Mouse (Mus musculus): ENCODE results near the gene Olfr303. TPM values are rescaled to one million over a fixed set of nuclear protein-coding genes. Genes with fewer than 3 reads are reported as not detected.
"Not testable (repeated sequence)": the region's sequence is repeated elsewhere in the genome, so short reads cannot be mapped to it uniquely, and the experiment has no call there.

Olfr303 gene
- polyA plus RNA-seq (2012; rRNA removed), result not detected in 2 replicates

DNA sequence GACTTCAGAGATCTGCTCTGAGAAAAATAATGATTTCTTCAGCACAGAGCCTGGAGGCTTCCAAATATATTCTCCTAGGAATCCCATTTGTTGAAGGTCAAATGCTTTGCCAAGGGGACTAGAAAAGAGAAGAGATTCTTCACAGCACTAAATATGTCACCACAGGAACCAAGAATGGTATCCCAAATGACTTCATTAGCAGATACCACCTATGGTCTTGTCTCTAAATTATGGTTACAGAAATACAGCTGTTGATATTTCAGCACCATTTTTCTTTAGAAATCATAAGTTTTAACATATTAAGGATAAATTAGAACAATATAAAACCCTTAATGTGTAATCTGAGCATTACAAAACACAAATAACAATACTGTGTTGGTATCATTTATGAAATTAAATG is at the start of gene Olfr303:
Gene Olfr303, minus strand, starts transcription at position 101 of the 400 bp plus-strand sequence.
- no peak for DNase-seq
- no peaks in the 10 kb centered on the region for H3K27me3 ChIP-seq (ENCODE audit: control insufficient read depth, insufficient read depth, low read length)
- H3K4me1 ChIP-seq (ENCODE audit: control insufficient read depth, insufficient read depth, low read length), result no peaks in the 10 kb centered on the region
- TF ChIP-seq CTCF (IDR thresholded peaks at IDR 0.05; ENCODE audit: borderline replicate concordance, insufficient read depth, low read depth, low read length) (no peak), POLR2A (IDR thresholded peaks at IDR 0.05; ENCODE audit: borderline replicate concordance, insufficient read depth, low read length) (no peak)
- no peak within 1 kb of the TSS for H3K27ac ChIP-seq (ENCODE audit: insufficient read depth, low read length)
- no peak within 1 kb of the TSS for H3K4me3 ChIP-seq (replicated peaks; ENCODE audit: insufficient read depth, low read depth, low read length)

GRCm38 (mm10) chr7:86403546-86403945 is 6.0 kb upstream of the Olfr303 start, which contains the start of gene Olfr301:
Gene Olfr301, plus strand, starts transcription at chr7:86403846.
- Histone ChIP-seq H3K27me3 (ENCODE audit: control insufficient read depth, insufficient read depth, low read length) (no peaks in the 10 kb centered on the region), H3K4me3 (replicated peaks; ENCODE audit: insufficient read depth, low read depth, low read length) (no peak within 1 kb of the TSS), H3K27ac (ENCODE audit: insufficient read depth, low read length) (no peak within 1 kb of the TSS), H3K4me1 (ENCODE audit: control insufficient read depth, insufficient read depth, low read length) (no peaks in the 10 kb centered on the region)
- DNase-seq, result no peak
- no peak for TF ChIP-seq POLR2A (IDR thresholded peaks at IDR 0.05; ENCODE audit: borderline replicate concordance, insufficient read depth, low read length)
- WGBS, result 80% methylated on average over 2 of the region's 2 CpGs

- H3K27ac ChIP-seq (ENCODE audit: insufficient read depth, low read length), result no peak within 1 kb of the TSS
- TF ChIP-seq CTCF (IDR thresholded peaks at IDR 0.05; ENCODE audit: borderline replicate concordance, insufficient read depth, low read depth, low read length), result no peak
- no peak for TF ChIP-seq POLR2A (IDR thresholded peaks at IDR 0.05; ENCODE audit: borderline replicate concordance, insufficient read depth, low read length)
- no peak for DNase-seq
- WGBS, result 41% methylated on average over 1 of the region's 1 CpGs
- H3K27me3 ChIP-seq (ENCODE audit: control insufficient read depth, insufficient read depth, low read length), result no peaks in the 10 kb centered on the region
- no peak within 1 kb of the TSS for H3K4me3 ChIP-seq (replicated peaks; ENCODE audit: insufficient read depth, low read depth, low read length)
- no peaks in the 10 kb centered on the region for H3K4me1 ChIP-seq (ENCODE audit: control insufficient read depth, insufficient read depth, low read length)
Measured at GRCm38 (mm10) chr7:86386558-86386957, 11.0 kb downstream of the Olfr303 start, which contains the start of gene Olfr304. Gene Olfr304, minus strand, starts transcription at chr7:86386658.

DNA sequence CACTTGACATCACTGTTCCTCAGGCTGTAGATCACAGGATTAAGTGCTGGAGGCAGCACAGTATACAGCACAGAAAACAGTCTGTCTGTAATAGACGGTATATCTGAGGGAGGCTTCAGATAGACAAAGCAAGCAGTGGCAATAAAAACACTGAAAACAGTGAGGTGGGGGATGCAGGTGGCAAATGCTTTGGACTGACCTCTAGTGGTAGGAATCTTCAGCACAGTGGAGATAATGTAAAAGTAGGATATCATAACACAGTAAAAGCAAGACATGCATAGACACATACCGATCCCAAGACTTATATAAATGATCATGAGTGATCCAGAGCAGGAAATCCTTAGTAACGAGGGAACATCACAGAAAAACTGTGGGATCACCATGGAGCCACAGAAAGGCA is 11.8 kb downstream of the Olfr303 start:
- no peak for DNase-seq
- Histone ChIP-seq H3K27me3 (ENCODE audit: control insufficient read depth, insufficient read depth, low read length) (no peaks in the 10 kb centered on the region), H3K4me1 (ENCODE audit: control insufficient read depth, insufficient read depth, low read length) (no peaks in the 10 kb centered on the region), H3K27ac (ENCODE audit: insufficient read depth, low read length) (no peak overlapping the region), H3K4me3 (replicated peaks; ENCODE audit: insufficient read depth, low read depth, low read length) (no peak overlapping the region)
- WGBS, result 70% methylated on average over 3 of the region's 3 CpGs
- TF ChIP-seq CTCF (IDR thresholded peaks at IDR 0.05; ENCODE audit: borderline replicate concordance, insufficient read depth, low read depth, low read length) (no peak), POLR2A (IDR thresholded peaks at IDR 0.05; ENCODE audit: borderline replicate concordance, insufficient read depth, low read length) (no peak)

GRCm38 (mm10) chr7:86366828-86367227 is 30.8 kb downstream of the Olfr303 start, which contains the start of gene Olfr305:
Gene Olfr305, minus strand, starts transcription at chr7:86366928.
- TF ChIP-seq CTCF (IDR thresholded peaks at IDR 0.05; ENCODE audit: borderline replicate concordance, insufficient read depth, low read depth, low read length) (no peak), POLR2A (IDR thresholded peaks at IDR 0.05; ENCODE audit: borderline replicate concordance, insufficient read depth, low read length) (no peak)
- no peak for DNase-seq
- no peaks in the 10 kb centered on the region for H3K4me1 ChIP-seq (ENCODE audit: control insufficient read depth, insufficient read depth, low read length)
- WGBS, result 82% methylated on average over 1 of the region's 1 CpGs
- no peaks in the 10 kb centered on the region for H3K27me3 ChIP-seq (ENCODE audit: control insufficient read depth, insufficient read depth, low read length)
- no peak within 1 kb of the TSS for H3K4me3 ChIP-seq (replicated peaks; ENCODE audit: insufficient read depth, low read depth, low read length)
- no peak within 1 kb of the TSS for H3K27ac ChIP-seq (ENCODE audit: insufficient read depth, low read length)

- H3K4me3 ChIP-seq (replicated peaks; ENCODE audit: insufficient read depth, low read depth, low read length); H3K27me3 ChIP-seq (ENCODE audit: control insufficient read depth, insufficient read depth, low read length); H3K27ac ChIP-seq (ENCODE audit: insufficient read depth, low read length); DNase-seq; H3K4me1 ChIP-seq (ENCODE audit: control insufficient read depth, insufficient read depth, low read length): not testable (repeated sequence)
- WGBS, result 89% methylated on average over 9 of the region's 9 CpGs
Measured at GRCm38 (mm10) chr7:86346296-86346695, 51.3 kb downstream of the Olfr303 start.

DNA sequence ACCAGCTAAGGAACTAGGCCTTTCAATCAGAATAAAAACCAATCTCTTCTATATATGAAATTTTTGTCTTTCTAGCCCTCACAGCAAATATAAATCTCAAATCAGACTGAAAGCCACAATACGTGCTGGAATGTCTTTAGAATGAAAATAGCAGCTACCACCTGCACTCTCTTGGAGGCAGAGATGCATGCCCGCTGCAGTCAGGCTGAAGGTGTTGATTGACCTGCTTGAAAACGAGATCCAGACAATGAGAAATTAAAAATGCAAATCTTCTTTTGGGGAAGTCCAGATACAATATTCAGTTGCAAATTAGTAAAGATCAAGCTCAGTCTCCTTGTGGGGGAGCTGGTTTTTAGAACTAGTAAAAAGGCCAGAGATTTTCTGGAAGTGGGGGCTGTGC is 53.3 kb downstream of the Olfr303 start:
- TF ChIP-seq POLR2A (IDR thresholded peaks at IDR 0.05; ENCODE audit: borderline replicate concordance, insufficient read depth, low read length) (no peak), CTCF (IDR thresholded peaks at IDR 0.05; ENCODE audit: borderline replicate concordance, insufficient read depth, low read depth, low read length) (no peak)
- Histone ChIP-seq H3K27me3 (ENCODE audit: control insufficient read depth, insufficient read depth, low read length) (no peaks in the 10 kb centered on the region), H3K4me3 (replicated peaks; ENCODE audit: insufficient read depth, low read depth, low read length) (no peak overlapping the region), H3K4me1 (ENCODE audit: control insufficient read depth, insufficient read depth, low read length) (no peaks in the 10 kb centered on the region), H3K27ac (ENCODE audit: insufficient read depth, low read length) (no peak overlapping the region)
- DNase-seq, result no peak
- WGBS, result 59% methylated on average over 3 of the region's 3 CpGs

DNA sequence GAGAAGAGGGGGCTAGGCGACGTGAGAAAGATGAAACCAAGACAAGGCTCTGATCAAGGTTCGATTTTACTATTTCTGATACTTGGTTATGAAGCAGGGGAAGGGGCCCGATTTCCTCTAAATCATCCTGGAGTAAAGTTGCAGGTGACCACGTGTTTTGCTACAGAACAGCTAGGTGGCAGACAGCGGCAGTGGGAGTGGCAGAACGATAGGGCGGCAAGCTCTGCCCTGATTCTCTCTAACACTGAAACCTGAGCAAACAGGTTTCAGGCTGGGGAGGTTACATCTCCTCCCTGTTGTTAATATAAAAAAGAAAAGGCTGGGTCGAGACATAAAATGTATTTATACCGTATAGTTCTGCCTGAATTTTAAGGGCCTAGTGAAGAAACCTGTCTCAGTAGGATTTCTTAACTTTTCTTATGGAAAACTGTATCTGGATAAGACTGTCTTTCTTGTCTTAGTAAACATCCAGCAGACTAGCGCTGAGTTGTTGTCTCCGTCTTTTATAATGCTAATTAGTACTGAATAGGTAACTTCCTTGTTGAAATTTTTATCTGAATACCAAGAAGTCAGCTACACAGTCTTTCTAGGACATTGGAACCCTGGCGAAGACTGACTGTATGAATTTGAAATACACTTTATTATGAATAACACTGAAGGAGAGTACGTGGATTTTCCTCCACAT is 54.6 kb downstream of the Olfr303 start:
- no peak overlapping the region for H3K4me3 ChIP-seq (replicated peaks; ENCODE audit: insufficient read depth, low read depth, low read length)
- H3K27ac ChIP-seq (ENCODE audit: insufficient read depth, low read length), result no peak overlapping the region
- H3K27me3 ChIP-seq (ENCODE audit: control insufficient read depth, insufficient read depth, low read length), result no peaks in the 10 kb centered on the region
- DNase-seq, result no peak
- no peaks in the 10 kb centered on the region for H3K4me1 ChIP-seq (ENCODE audit: control insufficient read depth, insufficient read depth, low read length)
- WGBS, result 81% methylated on average over 14 of the region's 14 CpGs
- no peak for TF ChIP-seq CTCF (IDR thresholded peaks at IDR 0.05; ENCODE audit: borderline replicate concordance, insufficient read depth, low read depth, low read length)
- no peak for TF ChIP-seq POLR2A (IDR thresholded peaks at IDR 0.05; ENCODE audit: borderline replicate concordance, insufficient read depth, low read length)

Other genes starting within 250 kb of the Olfr303 start
- not detected in 2 replicates for gene Vmn2r75, start 226.0 kb downstream of the Olfr303 start, polyA plus RNA-seq (2012; rRNA removed)
- gene Vmn2r76, start 151.5 kb downstream of the Olfr303 start, polyA plus RNA-seq (2012; rRNA removed), result not detected in 2 replicates
- not detected in 2 replicates for gene Olfr310, start 120.6 kb downstream of the Olfr303 start, polyA plus RNA-seq (2012; rRNA removed)
- not detected in 2 replicates for gene Olfr309, start 84.1 kb downstream of the Olfr303 start, polyA plus RNA-seq (2012; rRNA removed)
- not detected in 2 replicates for gene Olfr308, start 72.2 kb downstream of the Olfr303 start, polyA plus RNA-seq (2012; rRNA removed)
- gene Olfr307, start 60.2 kb downstream of the Olfr303 start, polyA plus RNA-seq (2012; rRNA removed), result not detected in 2 replicates
- gene Olfr305, start 30.9 kb downstream of the Olfr303 start, polyA plus RNA-seq (2012; rRNA removed), result not detected in 2 replicates
- not detected in 2 replicates for gene Olfr304, start 11.1 kb downstream of the Olfr303 start, polyA plus RNA-seq (2012; rRNA removed)
- not detected in 2 replicates for gene Olfr301, start 6.1 kb upstream of the Olfr303 start, polyA plus RNA-seq (2012; rRNA removed)
- not detected in 2 replicates for gene Olfr299, start 62.1 kb upstream of the Olfr303 start, polyA plus RNA-seq (2012; rRNA removed)
- gene Olfr298, start 94.7 kb upstream of the Olfr303 start, polyA plus RNA-seq (2012; rRNA removed), result not detected in 2 replicates
- not detected in 2 replicates for gene Olfr297, start 122.2 kb upstream of the Olfr303 start, polyA plus RNA-seq (2012; rRNA removed)
- not detected in 2 replicates for gene Olfr295, start 186.1 kb upstream of the Olfr303 start, polyA plus RNA-seq (2012; rRNA removed)
- gene Olfr294, start 218.9 kb upstream of the Olfr303 start, polyA plus RNA-seq (2012; rRNA removed), result not detected in 2 replicates